Mouse (Mus musculus): ENCODE data around the gene Casz1.

The Casz1 gene

GRCm38 (mm10) chr4:148925589-148926359 lies 121.5 kb downstream of the Casz1 start:
- no peak for DNase-seq (ENCODE audit: extremely low read depth, insufficient read length, low spot score)

- DNase-seq (ENCODE audit: extremely low read depth, insufficient read length, low spot score), result no peak
Observed at GRCm38 (mm10) chr4:148926459-148926858, 122.2 kb downstream of the Casz1 start.

- DNase-seq (ENCODE audit: extremely low read depth, insufficient read length, low spot score), result peak; percentile 77
Observed at GRCm38 (mm10) chr4:148928316-148928715, 124.1 kb downstream of the Casz1 start.

GRCm38 (mm10) chr4:148928876-148929275 lies 124.6 kb downstream of the Casz1 start:
- no peak for DNase-seq (ENCODE audit: extremely low read depth, insufficient read length, low spot score)

GRCm38 (mm10) chr4:148930721-148931229 lies 126.5 kb downstream of the Casz1 start:
- DNase-seq (ENCODE audit: extremely low read depth, insufficient read length, low spot score), result no peak

- DNase-seq (ENCODE audit: extremely low read depth, insufficient read length, low spot score), result no peak
Observed at GRCm38 (mm10) chr4:148933109-148933508, 128.9 kb downstream of the Casz1 start.

GRCm38 (mm10) chr4:148935211-148935610 lies 131.0 kb downstream of the Casz1 start:
- no peak for DNase-seq (ENCODE audit: extremely low read depth, insufficient read length, low spot score)

- DNase-seq (ENCODE audit: extremely low read depth, insufficient read length, low spot score), result no peak
Observed at GRCm38 (mm10) chr4:148936111-148936510, 131.9 kb downstream of the Casz1 start.

- no peak for DNase-seq (ENCODE audit: extremely low read depth, insufficient read length, low spot score)
Observed at GRCm38 (mm10) chr4:148936727-148937126, 132.5 kb downstream of the Casz1 start.

- no peak for DNase-seq (ENCODE audit: extremely low read depth, insufficient read length, low spot score)
Observed at GRCm38 (mm10) chr4:148938546-148938945, 134.3 kb downstream of the Casz1 start.

- no peak for DNase-seq (ENCODE audit: extremely low read depth, insufficient read length, low spot score)
Observed at GRCm38 (mm10) chr4:148940674-148941211, 136.5 kb downstream of the Casz1 start.

GRCm38 (mm10) chr4:148941321-148941720 lies 137.1 kb downstream of the Casz1 start:
- DNase-seq (ENCODE audit: extremely low read depth, insufficient read length, low spot score), result no peak

GRCm38 (mm10) chr4:148943099-148943498 lies 138.9 kb downstream of the Casz1 start:
- no peak for DNase-seq (ENCODE audit: extremely low read depth, insufficient read length, low spot score)

GRCm38 (mm10) chr4:148945476-148945881 lies 141.2 kb downstream of the Casz1 start:
- no peak for DNase-seq (ENCODE audit: extremely low read depth, insufficient read length, low spot score)

- DNase-seq (ENCODE audit: extremely low read depth, insufficient read length, low spot score), result no peak
Observed at GRCm38 (mm10) chr4:148946071-148946470, 141.8 kb downstream of the Casz1 start.

GRCm38 (mm10) chr4:148947833-148948388 lies 143.7 kb downstream of the Casz1 start:
- DNase-seq (ENCODE audit: extremely low read depth, insufficient read length, low spot score), result no peak

- no peak for DNase-seq (ENCODE audit: extremely low read depth, insufficient read length, low spot score)
Observed at GRCm38 (mm10) chr4:148950487-148950886, 146.3 kb downstream of the Casz1 start.

GRCm38 (mm10) chr4:148950932-148951650 lies 146.9 kb downstream of the Casz1 start:
- no peak for DNase-seq (ENCODE audit: extremely low read depth, insufficient read length, low spot score)

- no peak for DNase-seq (ENCODE audit: extremely low read depth, insufficient read length, low spot score)
Observed at GRCm38 (mm10) chr4:148951821-148952291, 147.6 kb downstream of the Casz1 start.

- no peak for DNase-seq (ENCODE audit: extremely low read depth, insufficient read length, low spot score)
Observed at GRCm38 (mm10) chr4:148952328-148953222, 148.3 kb downstream of the Casz1 start.

All from 3134 (cell line).